Mouse (Mus musculus) central nervous system, embryonic 18 days (tissue): ENCODE measurements around the gene Lhfp. TPM values are rescaled to one million over a fixed set of nuclear protein-coding genes. Genes with fewer than 3 reads are reported as not detected.

ENCODE experiments used
- polyA plus RNA-seq: library from polyadenylated mRNA; depleted of rRNA; stranded (reverse); fragments of >200 nt; gene quantifications from 2 replicates; pipeline ENCODE4 v1.2.3, GENCODE M21; 2012; rRNA removed

The Lhfp gene
- polyA plus RNA-seq: 50.0 TPM in 2 replicates

GRCm38 (mm10) chr3:53041411-53042239 lies at the start of gene Lhfp:
TSS of gene Lhfp (plus strand) at chr3:53041528.

GRCm38 (mm10) chr3:53016436-53017340 lies 24.6 kb upstream of the Lhfp start, which contains the start of gene Cog6:
TSS of gene Cog6 (minus strand) at chr3:53017237.

Other genes with a start within 250 kb of the Lhfp start
- 50.2 and 53.3 TPM in 2 replicates for gene Cog6, start 24.3 kb upstream of the Lhfp start, polyA plus RNA-seq